Mouse (Mus musculus): ENCODE measurements around the gene Aff4. TPM values are rescaled to one million over a fixed set of nuclear protein-coding genes. Genes with fewer than 3 reads are reported as not detected.
"Not testable (repeated sequence)": the region's sequence is repeated elsewhere in the genome, so short reads cannot be mapped to it uniquely, and the experiment has no call there.

The Aff4 gene
- 65.0 and 90.0 TPM in 2 replicates for total RNA-seq (2017)

DNA sequence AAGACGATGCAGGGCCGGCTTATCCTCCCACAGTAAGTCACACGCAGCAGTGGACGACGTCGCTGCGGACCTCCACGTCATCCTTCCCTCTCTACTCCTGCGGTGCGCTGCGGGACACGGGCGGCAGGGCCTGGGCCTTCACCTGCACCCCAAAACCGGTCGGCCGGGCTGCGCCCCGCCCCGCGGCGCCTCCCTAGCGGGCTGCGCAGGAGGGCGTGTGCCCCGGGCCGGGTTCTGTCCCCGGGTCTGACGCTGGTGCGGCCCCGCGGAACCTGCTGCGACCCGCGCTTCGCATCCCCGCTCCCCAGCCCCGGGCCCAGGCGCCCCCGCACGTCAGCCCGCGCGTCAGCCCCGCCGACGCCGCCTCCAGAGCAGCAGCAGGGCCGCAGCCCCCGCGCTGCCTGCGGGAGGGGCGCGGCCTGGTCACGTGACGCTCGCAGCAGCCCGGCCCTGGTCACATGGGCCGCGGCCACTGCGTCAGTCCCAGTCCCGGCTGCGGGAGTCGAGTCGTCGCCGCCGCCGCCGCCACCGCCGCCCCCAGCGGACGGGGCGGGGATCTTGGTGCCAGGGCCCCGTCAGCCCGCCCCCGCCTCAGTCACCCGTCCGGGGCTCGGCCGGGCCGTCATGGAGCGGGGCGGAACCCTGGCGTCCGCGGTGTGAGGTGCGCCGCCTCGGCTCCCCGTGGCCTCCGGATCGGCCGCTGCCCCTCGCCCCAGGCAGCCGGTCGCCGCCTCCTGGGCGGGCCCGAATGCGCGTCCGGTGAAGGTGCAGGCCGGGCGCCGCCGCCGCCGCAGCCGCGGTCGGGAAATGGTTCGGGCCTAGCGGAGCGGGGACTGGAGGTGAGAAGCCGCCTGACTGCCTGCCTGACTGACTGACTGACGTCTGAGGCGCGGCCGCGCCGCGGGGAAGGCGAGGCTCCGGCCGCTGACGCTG lies at the start of gene Aff4:
TSS of gene Aff4 (plus strand) at position 543 of the 933 bp plus-strand sequence.
- ATAC-seq (replicated peaks; ENCODE audit: low read depth, poor library complexity, severe bottlenecking), result peak; percentile 51

DNA sequence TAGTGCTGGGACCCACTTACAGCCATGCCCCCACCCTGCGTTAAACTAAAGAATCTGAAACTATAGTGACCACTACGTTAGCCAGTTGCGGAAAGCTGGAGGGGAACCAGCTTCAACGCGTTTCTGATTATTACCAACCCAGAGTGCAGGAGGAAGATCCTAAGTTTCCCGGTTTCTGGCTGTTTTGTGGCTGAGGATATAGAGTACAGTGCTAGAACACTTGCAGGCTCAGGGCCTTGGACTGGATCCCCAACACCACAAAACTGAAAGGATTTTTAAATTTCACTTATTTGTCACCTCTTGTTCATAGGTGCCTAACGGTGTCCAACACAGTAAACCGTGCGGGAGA lies 49.5 kb upstream of the Aff4 start:
- ATAC-seq (replicated peaks; ENCODE audit: low read depth, poor library complexity, severe bottlenecking), result no peak

DNA sequence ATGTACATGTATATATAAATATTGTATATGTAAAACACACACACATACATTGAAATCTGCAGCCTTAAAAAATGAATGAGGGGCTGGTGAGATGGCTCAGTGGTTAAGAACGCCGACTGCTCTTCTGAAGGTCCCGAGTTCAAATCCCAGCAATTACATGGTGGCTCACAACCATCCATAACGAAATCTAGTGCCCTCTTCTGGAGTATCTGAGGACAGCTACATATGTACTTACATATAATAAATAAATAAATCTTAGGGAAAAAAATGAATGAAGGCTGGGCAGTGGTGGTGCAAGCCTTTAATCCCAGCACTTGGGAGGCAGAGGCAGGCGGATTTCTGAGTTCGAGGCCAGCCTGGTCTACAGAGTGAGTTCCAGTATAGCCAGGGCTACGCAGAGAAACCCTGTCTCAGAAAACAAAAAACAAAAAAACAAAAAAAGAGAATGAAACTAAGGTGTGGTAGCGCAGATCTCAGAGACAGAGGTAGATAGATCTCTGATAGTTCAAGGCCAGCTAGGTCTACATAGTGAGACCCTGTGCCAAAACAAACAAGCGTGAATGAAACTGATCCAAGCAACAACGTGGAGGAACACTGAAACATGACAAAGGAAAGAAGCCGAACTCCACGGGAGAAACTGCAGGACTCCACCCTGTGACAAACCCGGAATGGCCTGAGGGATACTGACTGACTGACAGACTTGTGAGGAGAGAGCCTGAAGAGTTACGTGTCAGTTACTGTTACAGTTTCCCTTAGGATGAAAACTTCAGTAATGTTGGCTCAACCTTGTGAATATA lies 46.4 kb upstream of the Aff4 start:
- no peak for ATAC-seq (replicated peaks; ENCODE audit: low read depth, poor library complexity, severe bottlenecking)

DNA sequence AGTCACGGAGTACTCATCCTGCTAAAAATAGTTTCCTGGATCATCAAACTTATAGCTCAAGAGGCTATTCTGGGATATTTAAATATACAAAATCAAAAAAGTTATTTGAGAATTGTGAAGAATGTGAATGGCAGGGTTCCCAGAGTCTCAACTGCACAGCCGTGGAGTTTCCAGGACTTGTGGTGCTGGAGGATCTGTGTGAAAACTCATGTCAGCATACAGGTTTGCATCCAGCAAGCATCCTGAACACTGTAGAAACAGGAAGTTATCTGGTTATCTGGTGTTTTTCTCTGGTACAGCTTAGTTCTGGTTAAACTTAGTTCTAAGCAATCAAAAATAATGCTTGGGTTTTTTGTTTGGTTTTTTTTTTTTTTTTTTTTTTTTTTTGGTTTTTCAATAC lies 43.7 kb upstream of the Aff4 start:
- 0 out of 2 replicates have a peak, but pooled peaks have one; percentile 26 for ATAC-seq (replicated peaks; ENCODE audit: low read depth, poor library complexity, severe bottlenecking)

DNA sequence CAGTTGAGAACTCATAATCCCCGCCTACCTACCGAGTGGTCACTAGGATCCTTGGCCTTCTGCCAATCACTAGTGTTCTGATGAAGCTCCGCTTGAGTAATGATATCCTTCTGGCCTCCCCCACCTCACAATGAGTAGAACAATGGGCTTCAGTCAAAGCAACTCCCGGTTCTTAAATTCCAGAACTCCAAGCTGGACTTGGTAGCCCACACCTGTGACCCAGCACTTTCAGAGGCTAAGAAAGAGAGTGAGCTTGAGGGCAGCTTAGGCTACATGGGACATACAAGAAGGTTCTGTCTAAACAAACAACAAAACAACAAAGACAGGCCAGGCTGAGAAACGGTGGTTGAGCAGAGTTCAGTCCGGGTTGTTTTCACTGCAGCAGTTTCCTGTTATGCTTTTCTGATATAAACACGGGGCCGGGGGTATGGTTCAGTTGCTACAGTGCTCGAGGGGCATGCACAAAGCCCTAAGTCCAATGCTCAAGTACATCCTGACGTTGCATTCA lies 43.0 kb upstream of the Aff4 start:
- no peak for ATAC-seq (replicated peaks; ENCODE audit: low read depth, poor library complexity, severe bottlenecking)

DNA sequence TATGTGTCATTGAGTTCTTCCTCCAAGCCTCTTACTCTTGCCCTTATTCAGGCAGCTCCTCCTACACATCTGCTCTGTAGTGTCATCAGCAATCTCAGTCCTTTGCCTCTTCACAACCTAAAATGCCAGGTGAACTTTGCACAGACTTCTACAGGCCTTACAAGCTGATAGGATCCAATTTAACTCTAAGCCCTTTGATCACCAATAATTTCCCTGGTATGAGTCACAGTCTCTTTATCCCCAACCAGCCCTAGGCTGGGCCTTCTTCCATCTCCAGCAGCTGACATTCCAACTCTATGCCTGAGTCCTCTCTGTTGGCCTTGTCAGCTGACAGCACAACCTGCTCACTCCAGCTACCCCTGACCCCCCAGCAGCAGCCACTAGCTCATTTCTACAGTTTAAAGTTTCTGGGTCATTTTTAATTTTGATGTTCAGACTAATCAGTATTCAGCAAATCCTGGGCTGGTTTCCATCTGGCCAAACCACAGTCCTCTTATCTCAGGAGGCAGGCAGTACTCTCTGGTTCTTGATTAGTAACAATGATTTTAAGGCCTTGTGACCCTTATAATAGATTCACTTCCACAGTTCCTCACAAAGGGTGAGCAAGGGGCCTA lies 42.3 kb upstream of the Aff4 start:
- peak; percentile 61 for ATAC-seq (replicated peaks; ENCODE audit: low read depth, poor library complexity, severe bottlenecking)

DNA sequence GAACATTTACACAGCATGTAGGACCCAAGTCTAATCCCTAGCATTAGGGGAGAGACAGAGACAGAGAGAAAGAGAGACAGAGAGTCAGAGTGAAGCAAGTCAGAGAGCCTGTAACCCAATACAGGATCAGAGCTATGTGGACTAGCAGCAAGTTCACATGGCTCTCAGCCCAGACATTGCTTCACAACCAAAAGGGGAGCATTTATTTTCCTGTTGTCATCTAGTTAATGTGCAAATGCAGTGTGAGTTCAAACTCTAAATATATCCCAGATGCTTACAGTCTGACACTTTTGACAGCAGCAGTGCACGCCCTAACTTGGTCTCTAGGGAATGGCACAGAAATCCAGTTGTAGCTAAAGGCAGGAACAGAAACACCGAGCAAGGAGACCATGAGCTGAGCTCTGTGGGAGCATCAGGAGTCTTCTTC lies 41.7 kb upstream of the Aff4 start:
- ATAC-seq (replicated peaks; ENCODE audit: low read depth, poor library complexity, severe bottlenecking), result peak; percentile 44

DNA sequence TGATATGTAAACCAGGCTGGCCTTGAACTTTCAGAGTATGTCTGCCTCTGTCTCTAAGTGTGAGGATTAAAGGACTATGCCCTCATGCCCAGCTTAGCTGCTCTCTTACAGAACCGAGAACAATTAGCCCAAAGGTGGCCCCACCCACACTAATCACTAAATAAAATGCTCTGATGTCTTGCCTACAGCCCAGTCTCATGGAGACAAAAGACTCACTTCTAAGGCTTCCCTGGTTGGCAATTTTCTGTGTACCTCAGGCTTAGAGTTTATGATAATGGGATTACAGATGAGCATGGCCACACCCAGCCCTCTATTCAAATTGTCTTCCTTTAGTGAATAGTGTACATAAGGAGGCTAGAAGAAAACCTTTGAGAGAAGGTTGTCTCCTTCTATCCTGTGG lies 39.2 kb upstream of the Aff4 start:
- ATAC-seq (replicated peaks; ENCODE audit: low read depth, poor library complexity, severe bottlenecking), result no peak

DNA sequence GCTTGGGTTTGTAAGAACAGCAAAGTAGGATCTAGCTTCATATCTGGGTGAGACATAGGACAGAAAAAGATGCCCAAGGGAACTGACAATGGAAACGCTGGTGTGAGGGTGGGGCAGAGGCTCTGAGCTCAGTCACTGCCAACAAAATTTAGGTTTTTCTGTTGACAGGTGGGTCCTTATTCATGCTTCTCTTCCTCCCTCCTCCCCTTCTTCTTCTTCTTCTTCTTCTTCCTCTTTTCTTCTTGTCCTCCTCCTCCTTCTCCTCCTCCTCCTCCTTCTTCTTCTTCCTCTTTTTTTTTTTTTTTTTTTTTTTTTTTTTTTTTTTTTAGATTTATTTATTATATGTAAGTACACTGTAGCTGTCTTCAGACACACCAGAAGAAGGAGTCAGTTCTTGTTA lies 37.8 kb upstream of the Aff4 start:
- ATAC-seq (replicated peaks; ENCODE audit: low read depth, poor library complexity, severe bottlenecking), result not testable (repeated sequence)

DNA sequence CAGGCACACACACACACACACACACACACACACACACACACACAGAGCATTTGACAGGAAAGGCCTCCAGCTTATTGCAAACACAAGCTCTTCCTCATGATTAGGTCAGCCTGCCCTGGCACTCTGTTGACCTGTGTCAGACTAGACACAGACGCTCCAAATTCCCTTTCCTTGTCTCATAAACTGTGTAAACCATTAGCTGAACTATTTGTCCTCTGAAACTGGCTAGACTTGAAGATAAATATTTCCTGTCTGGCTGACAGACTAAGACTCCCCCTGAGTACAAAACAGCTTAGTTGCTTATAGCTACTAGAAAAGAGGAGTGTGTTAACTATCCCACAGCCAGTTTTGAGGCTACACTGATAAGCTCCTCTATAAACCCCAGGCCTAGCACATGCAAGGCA lies 35.9 kb upstream of the Aff4 start:
- peak; percentile 72 for ATAC-seq (replicated peaks; ENCODE audit: low read depth, poor library complexity, severe bottlenecking)

DNA sequence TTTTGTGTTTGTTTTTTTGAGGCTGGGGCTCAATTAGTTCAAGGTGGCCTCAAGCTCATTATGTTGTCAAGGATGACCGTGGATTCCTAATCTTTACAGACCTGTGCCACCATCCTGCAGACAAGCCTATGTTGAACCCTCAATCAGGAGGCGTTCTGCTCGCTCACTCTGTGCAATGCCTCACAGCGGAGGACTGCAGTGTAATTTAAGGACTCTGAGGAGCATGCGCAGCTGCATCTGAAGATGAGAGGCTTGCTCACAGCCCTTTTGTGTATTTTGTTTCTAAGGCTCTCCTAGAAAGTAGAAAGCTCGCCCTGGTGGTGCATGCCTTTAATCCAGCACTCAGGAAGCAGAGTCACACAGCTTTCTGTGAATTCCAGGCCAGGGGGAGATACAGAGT lies 33.6 kb upstream of the Aff4 start:
- no peak for ATAC-seq (replicated peaks; ENCODE audit: low read depth, poor library complexity, severe bottlenecking)

DNA sequence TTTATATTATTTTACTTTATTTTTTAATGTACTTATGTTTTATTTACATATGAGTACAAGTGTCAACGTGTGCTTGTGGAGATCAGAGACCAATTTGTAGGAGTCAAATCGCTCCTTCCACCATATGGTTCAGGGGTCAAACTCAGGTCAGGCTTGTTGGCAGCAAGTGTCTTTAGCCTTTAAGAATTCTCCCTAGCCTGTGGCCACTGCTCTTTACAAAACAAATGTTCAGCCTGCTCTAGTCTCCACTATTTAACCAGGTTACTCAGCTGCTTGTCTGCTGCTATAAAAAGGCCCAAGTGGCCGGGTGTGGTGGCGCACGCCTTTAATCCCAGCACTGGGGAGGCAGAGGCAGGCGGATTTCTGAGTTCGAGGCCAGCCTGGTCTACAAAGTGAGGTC lies 32.6 kb upstream of the Aff4 start:
- ATAC-seq (replicated peaks; ENCODE audit: low read depth, poor library complexity, severe bottlenecking), result no peak

DNA sequence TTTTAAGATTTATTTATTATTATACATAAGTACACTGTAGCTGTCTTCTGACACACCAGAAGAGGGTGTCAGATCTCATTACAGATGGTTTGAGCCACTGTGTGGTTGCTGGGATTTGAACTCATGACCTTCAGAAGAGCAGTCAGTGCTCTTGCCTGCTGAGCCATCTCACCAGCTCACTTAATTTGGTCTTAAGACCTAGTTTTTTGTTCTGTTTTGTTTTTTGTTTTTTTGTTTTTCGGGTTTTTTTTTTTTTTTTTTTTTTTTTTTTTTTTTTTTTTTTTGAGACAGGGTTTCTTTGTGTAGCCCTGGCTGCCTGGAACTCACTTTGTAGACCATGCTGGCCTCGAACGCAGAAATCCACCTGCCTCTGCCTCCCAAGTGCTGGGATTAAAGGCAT lies 32.1 kb upstream of the Aff4 start:
- not testable (repeated sequence) for ATAC-seq (replicated peaks; ENCODE audit: low read depth, poor library complexity, severe bottlenecking)

DNA sequence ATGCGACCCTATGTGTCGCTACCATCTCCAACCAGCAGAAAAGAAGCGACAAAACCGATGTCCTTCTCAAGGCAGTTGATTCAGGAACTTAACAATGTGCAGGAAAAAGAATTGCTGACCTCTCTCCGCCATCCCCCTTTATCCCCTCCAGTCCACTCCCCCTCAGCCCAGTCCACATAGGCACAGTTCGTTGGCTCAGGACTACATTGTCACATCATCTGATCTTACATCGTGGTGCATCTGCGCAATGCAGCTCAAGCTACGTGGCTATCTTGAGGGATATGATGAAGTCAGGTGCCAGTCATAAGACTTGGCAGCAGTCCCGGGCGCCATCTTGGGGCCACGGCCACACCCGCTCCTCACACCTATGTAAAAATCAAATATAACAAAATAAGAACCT lies 30.8 kb upstream of the Aff4 start:
- not testable (repeated sequence) for ATAC-seq (replicated peaks; ENCODE audit: low read depth, poor library complexity, severe bottlenecking)

DNA sequence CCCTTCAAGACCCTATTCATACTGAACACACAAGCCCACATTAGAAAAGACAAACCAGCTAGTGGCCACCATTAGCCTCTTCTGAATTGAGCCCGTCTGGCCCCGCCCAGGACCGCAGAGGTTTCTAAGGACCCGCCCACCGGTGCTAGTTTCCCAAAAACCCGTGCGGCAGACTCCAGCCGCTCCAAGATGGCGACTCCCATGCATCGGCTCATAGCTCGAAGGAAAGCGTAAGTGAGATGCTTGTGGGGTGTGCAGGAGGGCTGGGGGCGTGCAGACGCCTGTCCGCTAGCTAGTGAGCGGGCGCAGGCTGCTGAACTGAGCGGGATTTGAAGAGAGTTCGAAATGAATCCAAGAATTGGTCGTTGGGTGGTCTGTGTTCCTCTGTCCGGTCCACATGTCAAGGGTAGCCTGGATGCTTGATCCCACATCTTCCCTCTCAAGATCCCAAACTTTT lies 26.1 kb upstream of the Aff4 start, which contains the start of gene Zcchc10:
TSS of gene Zcchc10 (plus strand) at position 168 of the 457 bp plus-strand sequence.
- peak; percentile 100 for ATAC-seq (replicated peaks; ENCODE audit: low read depth, poor library complexity, severe bottlenecking)

DNA sequence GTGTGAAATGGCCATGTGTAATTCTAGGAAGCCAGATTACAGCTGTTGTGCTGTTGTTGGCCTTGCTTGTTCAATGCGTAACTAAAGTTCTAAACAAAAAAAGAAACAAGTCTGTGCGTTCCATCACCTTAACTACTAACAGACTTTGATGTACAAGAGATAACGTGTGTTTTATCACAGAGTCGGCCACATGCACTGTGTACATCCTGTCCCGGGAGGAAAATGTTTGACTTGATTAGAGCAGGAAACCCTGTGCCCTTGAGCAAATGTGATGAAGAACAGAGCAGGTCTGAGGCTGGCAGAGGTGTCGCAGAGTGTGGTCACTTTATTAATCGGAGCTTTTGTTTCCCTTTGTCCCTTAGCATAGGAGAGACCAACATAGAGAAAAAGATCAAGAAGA lies 20.3 kb upstream of the Aff4 start:
- ATAC-seq (replicated peaks; ENCODE audit: low read depth, poor library complexity, severe bottlenecking), result no peak

DNA sequence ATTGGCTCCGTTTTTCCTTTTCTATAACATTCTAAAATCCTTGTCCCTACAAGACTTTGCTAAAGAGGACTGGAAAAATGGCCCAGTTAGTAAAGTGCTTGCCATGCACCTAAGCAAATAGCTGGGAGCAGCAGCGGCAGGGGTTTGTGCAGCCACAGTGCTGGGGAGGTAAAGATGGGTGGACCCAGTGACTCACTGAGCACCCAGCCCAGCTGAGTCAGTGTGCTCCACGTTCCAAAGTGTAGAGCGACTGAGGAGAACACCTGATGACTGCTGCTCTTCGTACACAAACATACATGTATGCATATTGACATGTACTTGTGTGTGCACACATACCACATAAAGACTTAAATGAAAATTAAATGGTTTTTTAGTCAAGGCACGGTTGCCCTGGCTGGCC lies 19.5 kb upstream of the Aff4 start:
- no peak for ATAC-seq (replicated peaks; ENCODE audit: low read depth, poor library complexity, severe bottlenecking)

DNA sequence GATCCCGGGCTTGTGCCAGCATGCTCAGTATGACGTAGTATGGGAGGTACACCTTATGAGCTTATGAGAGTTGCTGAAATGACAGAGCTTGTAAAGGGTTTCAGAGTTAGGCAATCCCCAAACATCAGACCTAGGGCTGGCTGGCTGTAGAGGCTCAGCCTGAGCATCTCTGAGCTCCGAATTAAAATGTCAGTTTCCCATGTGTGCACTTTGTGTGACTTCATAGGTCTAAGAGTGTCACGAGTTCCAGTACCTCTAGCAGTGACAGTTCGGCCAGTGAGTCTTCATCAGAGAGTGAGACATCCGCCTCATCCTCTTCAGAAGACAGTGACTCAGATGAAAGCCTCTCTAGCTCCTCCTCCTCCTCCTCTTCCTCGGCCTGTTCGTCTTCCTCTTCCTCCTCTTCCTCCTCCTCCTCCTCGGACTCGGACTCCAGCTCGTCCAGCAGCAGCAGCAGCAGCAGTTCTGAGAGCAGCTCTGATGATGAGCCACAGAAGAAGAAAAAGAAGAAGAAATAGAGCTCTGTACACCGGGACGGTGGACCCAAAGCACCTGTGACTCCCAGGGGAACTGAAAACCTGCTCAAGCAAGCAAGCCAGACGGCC lies 18.5 kb upstream of the Aff4 start:
- ATAC-seq (replicated peaks; ENCODE audit: low read depth, poor library complexity, severe bottlenecking), result no peak

DNA sequence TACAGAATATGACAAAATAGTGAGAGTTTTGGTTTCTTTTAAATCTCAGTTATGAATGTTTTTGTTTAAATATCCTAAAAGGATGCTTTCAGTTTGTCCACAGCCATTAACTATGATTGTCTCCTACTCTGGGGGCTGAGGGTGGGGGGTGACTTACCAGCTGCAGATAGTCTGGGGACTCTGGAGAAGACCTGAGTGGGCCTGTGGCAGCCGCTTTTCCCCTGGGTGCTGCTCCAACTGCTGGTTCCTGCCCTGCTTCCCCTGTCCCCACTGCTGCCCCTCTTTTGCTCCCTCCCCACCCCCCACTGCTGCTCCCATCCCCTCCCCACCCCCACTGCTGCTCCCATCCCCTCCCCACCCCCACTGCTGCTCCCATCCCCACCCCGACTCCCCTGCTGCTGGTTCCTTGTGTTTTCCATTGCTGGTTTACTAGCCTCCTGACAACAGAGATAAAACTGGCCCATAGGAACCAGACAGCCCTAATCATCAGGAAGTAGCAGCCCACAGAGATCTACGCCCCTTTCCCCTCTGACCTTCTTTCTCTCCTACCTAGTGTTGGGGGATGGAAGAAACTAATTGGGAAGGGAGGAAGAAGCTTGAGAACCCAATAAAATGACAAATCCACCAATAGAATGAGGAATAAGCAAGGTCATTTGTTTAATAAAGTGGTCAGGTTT lies 15.0 kb upstream of the Aff4 start:
- peak; percentile 85 for ATAC-seq (replicated peaks; ENCODE audit: low read depth, poor library complexity, severe bottlenecking)
